Mouse (Mus musculus) bone marrow macrophage, adult 2 months (primary cell): Measurements from ENCODE around the gene Foxn3. TPM values are rescaled to one million over a fixed set of nuclear protein-coding genes. Genes with fewer than 3 reads are reported as not detected.

ENCODE experiments used
- H3K27ac ChIP-seq: 2 replicates; pipeline ENCODE4 v1.5.1; 2012; ENCODE audit warnings: low read depth, low read length; ENCODE audit not compliant: insufficient read depth
- H3K4me1 ChIP-seq: 2 replicates; pipeline ENCODE4 v1.6.1; 2012; ENCODE audit warnings: low read length; ENCODE audit not compliant: control insufficient read depth, insufficient read depth
- H3K4me3 ChIP-seq: 2 replicates; pipeline ENCODE4 v1.5.1; 2012; ENCODE audit warnings: mild to moderate bottlenecking, low read length, moderate library complexity; ENCODE audit not compliant: insufficient read depth
- CTCF ChIP-seq: IDR thresholded peaks from 2 replicates; pipeline ENCODE4 v1.5.1; 2012; ENCODE audit warnings: low read depth, mild to moderate bottlenecking, low read length, moderate library complexity
- POLR2A ChIP-seq: IDR thresholded peaks from 2 replicates; pipeline ENCODE4 v1.6.1; 2012; ENCODE audit warnings: mild to moderate bottlenecking, low read depth, low read length, borderline replicate concordance
- polyA plus RNA-seq: library from polyadenylated mRNA; stranded (reverse); fragments of >200 nt; gene quantifications from 2 replicates; pipeline ENCODE4 v1.2.4, GENCODE M21; 2012; ENCODE audit not compliant: missing spikeins, insufficient read depth, insufficient read length

Gene Foxn3
- polyA plus RNA-seq, 1 experiment, result 27.7 TPM

DNA sequence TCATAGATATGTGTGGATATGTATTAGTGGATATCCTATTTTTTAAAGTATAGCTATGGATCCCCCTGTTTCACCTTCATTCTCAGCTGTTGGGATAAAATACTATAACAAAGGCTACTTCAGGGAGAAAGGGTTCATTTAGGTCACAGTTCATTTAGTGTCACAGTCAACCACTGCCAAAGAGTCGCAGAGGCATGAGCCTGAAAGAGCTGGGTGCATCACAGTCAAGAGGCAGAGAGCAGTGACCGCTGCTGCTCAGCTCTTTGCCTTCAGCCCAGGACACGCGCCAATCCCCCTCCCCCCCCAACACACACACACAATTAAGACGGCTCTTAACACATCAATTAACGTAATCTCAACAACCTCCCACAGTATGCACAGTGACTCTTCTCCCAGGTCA, 131.8 kb downstream of the Foxn3 start:
- TF ChIP-seq POLR2A (no peak), CTCF (no peak)
- no peaks in the 10 kb centered on the region for H3K4me1 ChIP-seq

DNA sequence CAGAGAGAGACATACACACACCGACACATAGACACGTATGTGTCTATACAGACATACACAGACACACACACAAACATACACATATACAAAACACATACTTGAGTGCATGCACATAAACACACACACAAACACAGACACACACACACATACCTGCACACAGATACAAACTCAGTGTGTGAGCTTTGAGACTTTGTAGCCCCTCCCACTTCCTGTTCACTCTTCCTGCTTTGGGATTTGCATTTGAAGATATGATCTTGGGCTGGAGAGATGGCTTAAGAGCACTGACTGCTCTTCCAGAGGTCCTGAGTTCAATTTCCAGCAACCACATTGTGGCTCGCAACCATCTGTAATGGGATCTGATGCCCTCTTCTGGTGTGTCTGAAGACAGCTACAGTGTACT, 132.4 kb downstream of the Foxn3 start:
- Histone ChIP-seq H3K4me3 (no peak overlapping the region), H3K27ac (no peak overlapping the region), H3K4me1 (no peaks in the 10 kb centered on the region)
- TF ChIP-seq CTCF (no peak), POLR2A (no peak)

More for the DNA sequence above, 131.8 kb downstream of the Foxn3 start:
- Histone ChIP-seq H3K27ac (no peak overlapping the region), H3K4me3 (no peak overlapping the region)

DNA sequence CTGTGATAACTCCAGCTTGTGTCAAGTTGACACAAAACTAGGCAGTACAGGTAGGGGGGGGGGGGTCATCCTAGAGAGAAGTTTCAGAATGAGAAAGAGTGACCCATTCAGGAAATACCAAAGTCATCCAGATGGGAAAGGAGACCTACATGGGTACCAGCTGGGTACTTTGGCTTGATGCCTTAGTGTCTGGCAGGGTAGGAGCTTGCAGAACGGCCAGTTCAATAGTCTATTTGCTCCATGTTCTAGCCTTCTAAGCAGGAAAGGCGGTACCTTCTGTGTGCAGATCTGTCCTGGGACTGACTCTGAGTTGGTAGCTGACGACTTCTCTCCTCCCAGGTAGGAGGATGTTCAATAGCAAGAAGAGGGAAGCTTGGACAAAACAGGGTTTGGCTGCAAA, 134.3 kb downstream of the Foxn3 start:
- TF ChIP-seq POLR2A, result no peak
- no peak for TF ChIP-seq CTCF
- no peak overlapping the region for H3K4me3 ChIP-seq
- no peaks in the 10 kb centered on the region for H3K4me1 ChIP-seq
- no peak overlapping the region for H3K27ac ChIP-seq

DNA sequence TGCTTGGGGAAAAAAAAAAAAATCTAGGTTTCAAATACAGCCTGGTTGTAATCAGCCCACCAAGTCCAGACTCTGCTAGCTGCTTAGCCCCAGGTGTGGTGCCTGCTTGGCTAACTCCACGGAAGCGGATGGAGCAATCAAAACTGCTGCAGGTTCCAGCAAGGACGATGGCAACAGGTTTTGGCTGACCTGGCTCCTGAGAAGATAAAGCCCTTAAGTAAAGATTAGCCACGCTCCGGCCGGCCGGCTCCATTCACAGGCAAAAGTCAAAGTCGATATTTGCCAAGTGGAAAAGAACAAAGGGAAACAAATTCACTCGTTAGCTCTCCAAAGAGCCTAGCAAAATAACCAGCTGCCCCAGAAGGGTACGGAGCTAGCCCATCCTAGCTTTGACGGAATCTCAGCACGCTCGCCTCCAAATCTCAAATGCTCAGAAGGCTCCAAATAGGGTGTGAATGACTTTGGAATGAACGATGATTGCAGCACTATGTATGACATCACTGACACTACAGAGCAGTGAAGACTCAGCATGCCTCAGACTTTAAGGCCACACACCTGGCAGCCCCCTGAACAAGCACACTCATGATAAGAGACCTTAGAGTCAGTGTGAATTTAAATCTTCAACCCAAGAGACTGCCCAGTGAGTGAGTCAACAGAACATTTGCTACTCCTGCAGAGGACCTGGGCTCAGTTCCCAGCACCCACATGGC, 137.0 kb downstream of the Foxn3 start:
- no peaks in the 10 kb centered on the region for H3K4me1 ChIP-seq
- TF ChIP-seq CTCF, result no peak
- no peak for TF ChIP-seq POLR2A
- H3K4me3 ChIP-seq, result no peak overlapping the region
- no peak overlapping the region for H3K27ac ChIP-seq

DNA sequence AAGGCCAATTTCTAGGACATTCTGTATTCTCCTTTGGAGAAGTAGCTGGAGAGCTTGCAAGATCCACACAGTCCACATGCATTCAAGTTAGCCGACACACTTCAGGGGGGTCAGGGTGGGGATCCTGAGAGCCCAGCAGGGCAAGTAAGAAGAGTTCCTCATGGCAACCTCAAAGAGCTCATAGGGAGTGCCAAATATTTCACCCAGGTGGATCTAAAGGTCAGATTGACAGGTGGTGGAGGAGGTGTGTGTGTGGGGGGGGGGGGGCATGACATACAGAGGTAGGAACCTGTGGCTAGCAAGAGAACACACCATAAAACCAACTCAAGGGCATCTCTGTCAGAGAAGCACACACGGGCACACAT, 144.0 kb downstream of the Foxn3 start:
- TF ChIP-seq POLR2A, result no peak
- TF ChIP-seq CTCF, result no peak
- peaks cover 5% of the 10 kb centered on the region for H3K4me1 ChIP-seq
- no peak overlapping the region for H3K27ac ChIP-seq
- H3K4me3 ChIP-seq, result no peak overlapping the region

DNA sequence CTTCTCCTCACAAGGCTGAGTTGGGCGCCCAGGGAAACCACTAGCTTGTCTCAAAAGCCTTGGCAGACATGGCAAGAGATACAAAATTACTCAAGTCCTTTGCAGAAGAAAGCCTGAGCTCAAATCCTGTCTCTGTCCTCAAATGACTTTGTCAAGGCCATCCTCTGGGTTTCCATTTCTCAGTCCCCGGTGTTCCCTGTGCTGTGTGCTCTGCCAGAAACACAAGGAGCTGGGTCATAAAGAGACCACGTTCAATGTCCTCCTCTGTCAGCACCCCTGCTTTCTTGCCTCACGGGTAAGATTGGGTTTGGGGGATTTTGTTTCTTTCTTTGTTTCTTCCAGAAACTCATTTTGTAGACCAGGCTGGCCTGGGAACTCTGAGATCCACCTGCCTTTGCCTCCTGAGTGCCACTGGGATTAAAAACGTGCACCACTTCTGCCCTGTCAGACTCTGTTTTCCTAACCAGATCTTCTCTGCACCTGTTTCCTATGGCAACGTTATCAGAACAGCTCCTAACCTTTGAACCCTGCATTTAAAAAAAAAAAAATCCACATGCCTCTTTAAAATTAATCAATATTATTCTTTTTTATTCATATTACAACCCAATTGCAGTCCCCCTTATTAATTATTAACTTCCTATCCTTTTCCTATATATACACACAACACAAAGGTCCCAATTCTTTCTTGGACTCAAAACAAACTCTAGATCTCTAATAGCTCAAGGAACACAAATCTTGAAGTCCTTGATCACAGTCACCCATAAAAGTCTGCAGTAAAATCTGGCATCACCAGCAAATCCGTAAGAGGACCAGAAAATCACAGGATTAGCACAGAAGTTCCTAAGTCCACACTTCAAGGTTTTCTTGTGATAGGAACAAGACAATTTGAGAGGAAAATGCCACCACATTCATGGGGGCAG, 144.6 kb downstream of the Foxn3 start:
- Histone ChIP-seq H3K27ac (no peak overlapping the region), H3K4me3 (no peak overlapping the region), H3K4me1 (peaks cover 5% of the 10 kb centered on the region)
- TF ChIP-seq POLR2A (no peak), CTCF (no peak)

DNA sequence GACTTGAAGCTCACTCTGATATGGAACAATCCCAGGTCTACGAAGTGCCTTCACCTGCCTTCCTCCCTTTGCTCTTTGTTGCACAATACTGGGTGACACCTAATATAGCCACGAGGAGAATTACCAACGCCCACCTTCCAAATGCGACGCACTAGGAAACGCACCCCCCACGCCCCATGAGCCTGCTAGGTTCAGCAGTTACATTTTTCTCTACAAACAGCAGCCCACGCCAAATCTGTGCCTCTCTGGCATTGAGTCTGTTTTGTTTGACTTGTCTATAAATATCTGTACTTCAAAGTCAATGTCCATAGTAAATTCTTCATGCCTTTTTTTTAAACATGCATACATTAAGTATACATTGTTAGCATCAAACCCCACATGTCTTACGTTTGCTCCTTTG, 145.5 kb downstream of the Foxn3 start:
- Histone ChIP-seq H3K27ac (no peak overlapping the region), H3K4me1 (peaks cover 5% of the 10 kb centered on the region), H3K4me3 (no peak overlapping the region)
- TF ChIP-seq CTCF (no peak), POLR2A (no peak)

DNA sequence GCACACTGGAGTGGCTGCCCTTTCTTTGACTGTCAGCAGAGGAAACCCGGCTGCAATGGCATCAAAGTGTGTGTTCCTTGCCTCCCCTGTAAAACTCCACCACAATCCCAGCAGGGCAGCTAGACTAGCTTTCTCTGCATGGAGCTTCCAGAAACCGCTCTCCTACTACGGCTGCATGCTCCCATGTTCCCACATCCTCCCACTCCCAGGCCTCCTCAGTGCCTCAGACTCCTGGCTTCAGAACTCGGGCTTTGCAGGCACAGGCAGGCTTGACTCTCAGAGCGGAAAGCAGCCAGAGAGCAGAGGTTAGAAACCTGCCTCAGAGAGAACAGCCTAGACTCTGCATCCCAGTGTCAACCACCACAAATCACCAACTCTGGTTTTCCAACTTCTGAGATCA, 147.8 kb downstream of the Foxn3 start:
- Histone ChIP-seq H3K27ac (no peak overlapping the region), H3K4me1 (peaks cover 5% of the 10 kb centered on the region), H3K4me3 (no peak overlapping the region)
- TF ChIP-seq CTCF, result no peak
- TF ChIP-seq POLR2A, result no peak

DNA sequence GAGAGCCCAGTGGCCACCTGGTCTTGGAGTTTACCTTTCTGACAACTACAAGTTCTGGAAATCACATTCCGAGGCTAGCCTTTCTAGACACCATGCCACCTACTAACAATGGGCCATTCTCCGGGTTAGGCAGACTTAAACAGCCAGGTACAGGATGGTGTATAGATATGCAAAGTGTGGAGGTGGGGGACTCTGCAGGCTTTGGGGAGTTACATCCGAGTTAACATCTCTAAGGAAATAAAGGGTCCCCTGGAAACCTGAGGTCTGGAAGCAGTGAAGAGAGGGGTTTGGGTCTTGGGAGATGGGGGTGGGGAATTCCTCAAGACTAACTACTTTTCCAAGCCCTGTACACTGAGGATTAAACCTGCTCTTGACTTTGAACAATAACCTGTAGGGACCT, 150.9 kb downstream of the Foxn3 start:
- no peak overlapping the region for H3K27ac ChIP-seq
- TF ChIP-seq POLR2A (no peak), CTCF (no peak)
- peaks cover 5% of the 10 kb centered on the region for H3K4me1 ChIP-seq
- no peak overlapping the region for H3K4me3 ChIP-seq

DNA sequence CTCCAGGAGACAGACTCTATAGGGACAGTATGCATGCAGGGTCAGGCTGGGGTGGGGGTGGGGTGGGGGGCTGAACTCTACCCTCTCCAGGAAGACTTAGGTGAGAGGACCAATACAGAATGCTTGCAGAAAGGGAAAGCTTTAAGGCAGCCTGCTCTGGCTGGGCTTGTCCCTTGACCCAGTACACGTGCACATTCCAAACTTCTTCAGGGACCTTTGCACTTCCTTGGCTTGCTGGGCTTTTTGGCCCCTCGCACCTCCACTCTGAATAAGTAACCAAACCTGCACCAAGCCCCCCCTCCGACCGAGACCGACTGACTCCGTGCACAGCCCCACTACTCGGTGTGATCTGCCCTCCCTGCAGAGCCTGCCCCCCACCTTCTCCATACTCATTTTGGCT, 151.3 kb downstream of the Foxn3 start:
- no peak for TF ChIP-seq POLR2A
- no peak for TF ChIP-seq CTCF
- no peak overlapping the region for H3K4me3 ChIP-seq
- H3K27ac ChIP-seq, result no peak overlapping the region
- peaks cover 5% of the 10 kb centered on the region for H3K4me1 ChIP-seq
